Mouse (Mus musculus) forelimb bud, embryonic 11.5 days (tissue): Measurements from ENCODE around the gene Plce1.

Experiments
- DNase-seq: peaks from one replicate; pipeline ENCODE4 v3.0.0-alpha.2; 2012; ENCODE audit warnings: low read depth, low spot score

Gene Plce1

GRCm38 (mm10) chr19:38723969-38724368, 243.1 kb downstream of the Plce1 start:
- DNase-seq, result no peak

GRCm38 (mm10) chr19:38728842-38729241, 247.9 kb downstream of the Plce1 start:
- no peak for DNase-seq

- DNase-seq, result no peak
These were observed 248.4 kb downstream of the Plce1 start for GRCm38 (mm10) chr19:38729264-38729663.

GRCm38 (mm10) chr19:38744546-38744945, 263.6 kb downstream of the Plce1 start:
- DNase-seq, result peak; percentile 26

GRCm38 (mm10) chr19:38745810-38746491, 265.0 kb downstream of the Plce1 start:
- no peak for DNase-seq

- DNase-seq, result no peak
These were observed 265.6 kb downstream of the Plce1 start for GRCm38 (mm10) chr19:38746492-38747014.

DNA sequence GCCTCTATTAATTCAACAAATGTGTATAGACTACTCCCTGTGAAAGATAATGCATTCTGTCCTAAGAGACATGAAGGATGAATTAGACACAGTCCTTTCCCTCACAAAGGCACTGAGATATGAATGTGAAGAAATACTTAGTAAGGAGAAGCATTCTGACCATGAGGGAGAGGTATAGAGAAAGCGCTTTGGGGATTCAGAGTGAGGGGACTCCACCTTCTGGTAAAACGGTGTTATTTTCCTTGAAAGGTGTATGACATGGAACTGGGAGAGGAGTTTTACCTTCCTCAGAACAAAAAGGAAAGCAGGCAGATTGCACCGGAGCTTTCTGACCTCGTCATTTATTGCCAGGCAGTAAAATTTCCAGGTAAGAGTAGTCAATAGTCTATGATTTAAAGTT, 269.3 kb downstream of the Plce1 start:
- no peak for DNase-seq

- DNase-seq, result no peak
These were observed 276.3 kb downstream of the Plce1 start for GRCm38 (mm10) chr19:38757161-38757560.

- DNase-seq, result no peak
These were observed 277.1 kb downstream of the Plce1 start for GRCm38 (mm10) chr19:38758056-38758455.

DNA sequence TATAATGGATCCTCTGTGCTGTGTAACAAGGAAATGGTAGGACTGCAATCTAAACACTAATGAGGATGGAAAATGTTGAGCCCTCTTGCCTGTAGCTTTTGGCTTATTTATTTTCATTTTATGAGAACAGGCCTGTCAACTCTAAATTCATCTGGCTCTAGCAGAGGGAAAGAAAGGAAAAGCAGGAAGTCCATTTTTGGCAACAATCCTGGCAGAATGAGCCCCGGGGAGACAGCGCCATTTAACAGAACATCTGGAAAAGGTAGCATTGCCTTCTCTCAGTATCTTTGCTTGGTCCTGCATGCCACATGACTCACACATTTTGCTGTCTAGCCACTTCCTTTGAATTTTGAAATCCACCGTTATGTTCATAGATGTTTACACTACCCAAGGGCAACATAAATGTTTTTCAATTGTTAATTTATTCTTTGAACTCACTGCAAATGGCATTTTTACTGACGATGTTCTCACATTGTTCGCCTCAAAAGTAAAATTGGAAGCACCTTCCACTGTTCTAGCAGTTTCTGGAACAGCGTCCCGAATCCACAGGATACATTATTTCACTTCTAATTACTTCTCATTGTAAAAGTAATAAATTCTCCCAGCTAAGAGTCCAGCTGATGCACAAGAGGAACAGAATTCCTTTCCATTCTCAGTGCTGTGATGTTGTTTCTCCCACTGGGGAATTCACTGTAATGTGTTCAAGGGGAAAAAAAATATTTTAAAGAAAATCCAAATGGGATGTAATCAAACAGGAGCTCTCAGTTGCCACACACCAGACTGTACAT, 278.0 kb downstream of the Plce1 start:
- DNase-seq, result peak; percentile 50

GRCm38 (mm10) chr19:38760441-38760840, 279.5 kb downstream of the Plce1 start:
- no peak for DNase-seq

- DNase-seq, result no peak
These were observed 285.4 kb downstream of the Plce1 start for GRCm38 (mm10) chr19:38766306-38766705.

GRCm38 (mm10) chr19:38775548-38775947, 294.6 kb downstream of the Plce1 start:
- peak; percentile 54 for DNase-seq

DNA sequence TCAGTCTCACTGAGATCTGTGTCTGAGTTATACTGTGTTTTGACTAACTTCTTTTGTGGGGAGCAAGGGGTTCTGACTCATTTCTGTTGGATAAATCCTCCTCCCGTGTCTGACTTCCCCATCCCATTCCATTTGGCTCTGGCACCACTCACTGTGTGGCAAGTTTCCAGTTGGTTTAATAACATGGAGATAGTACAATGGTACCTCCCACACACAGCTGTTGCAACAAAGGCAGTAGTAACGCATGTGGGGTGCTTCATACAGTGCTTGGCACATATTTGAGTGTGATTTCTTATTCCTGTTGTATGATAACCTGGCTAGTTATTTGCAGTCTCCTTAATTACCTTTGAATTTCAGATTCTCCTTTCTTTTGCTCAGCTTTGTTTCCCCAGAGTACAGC, 297.9 kb downstream of the Plce1 start:
- no peak for DNase-seq

DNA sequence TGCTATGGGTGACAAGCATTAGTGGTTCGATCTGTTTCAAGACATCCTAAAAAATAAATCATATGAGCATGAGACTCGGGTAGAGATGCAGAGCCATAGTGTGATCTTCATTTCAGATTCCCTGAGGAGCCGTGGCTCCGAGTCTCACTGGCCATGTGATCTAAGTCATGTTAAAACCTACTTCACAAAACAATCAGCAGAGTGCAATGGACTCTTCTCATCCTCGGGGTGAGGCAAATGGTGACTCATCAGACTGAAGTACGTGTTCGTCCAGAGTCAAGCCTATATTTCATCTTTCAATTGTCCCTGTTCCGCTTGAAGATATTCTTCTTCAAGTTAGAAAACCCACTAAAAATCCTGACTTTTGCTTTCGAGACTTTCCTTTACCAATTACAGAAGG, 302.6 kb downstream of the Plce1 start:
- no peak for DNase-seq

DNA sequence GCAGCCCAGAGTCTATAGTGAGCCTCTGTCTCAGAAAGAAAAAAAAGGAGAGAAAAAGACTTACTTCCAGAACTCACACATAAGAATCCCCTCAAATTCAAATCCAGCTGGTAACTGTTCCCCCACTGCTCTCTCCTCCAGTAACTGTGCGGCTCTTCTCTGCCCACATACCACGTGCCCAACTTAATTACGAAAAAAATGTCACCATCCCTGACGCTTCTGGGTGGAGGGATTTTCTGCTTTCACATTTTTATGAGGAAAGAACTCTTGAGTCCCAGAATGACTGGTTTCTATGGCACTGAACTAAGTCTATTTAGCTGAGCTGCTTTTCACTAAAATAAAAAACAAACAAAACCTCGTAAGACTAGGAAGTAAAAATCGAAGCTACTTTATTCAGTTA, 306.8 kb downstream of the Plce1 start:
- DNase-seq, result no peak

- no peak for DNase-seq
These were observed 312.7 kb downstream of the Plce1 start for GRCm38 (mm10) chr19:38793563-38794045.

DNA sequence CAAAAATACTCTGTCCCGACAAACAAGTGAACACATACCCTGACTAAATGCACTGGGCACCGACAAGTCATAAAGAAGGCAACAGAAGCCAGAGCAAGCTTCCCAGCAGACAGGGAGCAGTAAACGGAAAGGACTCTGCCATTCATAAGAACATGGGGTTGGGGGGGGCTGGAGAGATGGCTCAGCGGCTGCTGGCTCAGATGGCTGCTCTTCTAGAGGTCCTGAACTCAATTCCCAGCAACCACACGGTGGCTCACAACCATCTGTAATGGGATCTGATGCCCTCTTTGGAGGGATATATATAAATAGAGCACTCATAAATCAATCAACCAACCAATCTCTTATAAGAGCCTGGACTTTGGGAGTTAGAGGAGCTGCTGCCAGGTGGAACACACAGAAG, 315.6 kb downstream of the Plce1 start:
- DNase-seq, result no peak

DNA sequence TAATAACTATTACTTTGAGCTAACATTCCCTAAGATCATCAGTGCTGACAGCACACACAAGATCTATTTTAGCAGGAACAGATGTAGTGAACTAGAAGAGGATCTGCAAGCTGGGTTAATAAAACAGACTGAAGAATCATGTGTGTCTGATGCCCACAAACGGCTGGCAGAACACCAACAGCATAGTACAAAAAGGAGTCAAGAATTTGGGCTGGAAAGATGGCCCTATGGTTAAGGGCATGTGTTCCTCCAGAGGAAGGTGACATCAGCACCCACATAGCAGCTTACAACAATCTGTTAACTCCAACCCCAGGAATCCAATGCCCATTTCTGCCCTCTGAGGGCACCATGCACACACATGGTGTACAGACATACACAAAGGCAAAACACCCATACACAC, 317.4 kb downstream of the Plce1 start:
- DNase-seq, result no peak

GRCm38 (mm10) chr19:38798801-38799200, 317.9 kb downstream of the Plce1 start:
- DNase-seq, result no peak

- DNase-seq, result no peak
These were observed 337.3 kb downstream of the Plce1 start for GRCm38 (mm10) chr19:38818191-38818590.

- peak; percentile 92 for DNase-seq
These were observed 338.0 kb downstream of the Plce1 start, which contains the start of gene Noc3l for GRCm38 (mm10) chr19:38818766-38819426. Gene Noc3l (minus strand): TSS chr19:38819237.
